Mouse (Mus musculus) heart, adult 2 months (tissue): ENCODE measurements around the gene Aqp5.

Experiments
- CTCF ChIP-seq: fragments of 200-600 bp; IDR thresholded peaks from 2 replicates; pipeline ENCODE4 v1.8.1; 2022; ENCODE audit warnings: antibody characterized with exemption, mild to moderate bottlenecking, moderate library complexity
- POLR2A ChIP-seq: fragments of 200-500 bp; IDR thresholded peaks from 2 replicates; pipeline ENCODE4 v1.6.1; 2011; ENCODE audit warnings: mild to moderate bottlenecking, low read depth, low read length, control low read depth; ENCODE audit not compliant: insufficient read depth

GRCm38 (mm10) chr15:99634702-99635101, 44.1 kb downstream of the Aqp5 start:
- TF ChIP-seq CTCF (no peak), POLR2A (no peak)
